Mouse (Mus musculus) C3H10T1/2 (cell line): Measurements from ENCODE around the gene 4930505A04Rik. TPM values are rescaled to one million over a fixed set of nuclear protein-coding genes. Genes with fewer than 3 reads are reported as not detected.

Source experiments
- polyA plus RNA-seq, 2 experiments: library from polyadenylated mRNA; unstranded; fragments of >200 nt; fragmentation: generic; extraction: Trizol; gene quantifications; one replicate each; pipeline ENCODE4 v1.2.1; 2012; ENCODE audit warnings: missing spikeins in 2 of 2

The 4930505A04Rik gene
- not detected for polyA plus RNA-seq

DNA sequence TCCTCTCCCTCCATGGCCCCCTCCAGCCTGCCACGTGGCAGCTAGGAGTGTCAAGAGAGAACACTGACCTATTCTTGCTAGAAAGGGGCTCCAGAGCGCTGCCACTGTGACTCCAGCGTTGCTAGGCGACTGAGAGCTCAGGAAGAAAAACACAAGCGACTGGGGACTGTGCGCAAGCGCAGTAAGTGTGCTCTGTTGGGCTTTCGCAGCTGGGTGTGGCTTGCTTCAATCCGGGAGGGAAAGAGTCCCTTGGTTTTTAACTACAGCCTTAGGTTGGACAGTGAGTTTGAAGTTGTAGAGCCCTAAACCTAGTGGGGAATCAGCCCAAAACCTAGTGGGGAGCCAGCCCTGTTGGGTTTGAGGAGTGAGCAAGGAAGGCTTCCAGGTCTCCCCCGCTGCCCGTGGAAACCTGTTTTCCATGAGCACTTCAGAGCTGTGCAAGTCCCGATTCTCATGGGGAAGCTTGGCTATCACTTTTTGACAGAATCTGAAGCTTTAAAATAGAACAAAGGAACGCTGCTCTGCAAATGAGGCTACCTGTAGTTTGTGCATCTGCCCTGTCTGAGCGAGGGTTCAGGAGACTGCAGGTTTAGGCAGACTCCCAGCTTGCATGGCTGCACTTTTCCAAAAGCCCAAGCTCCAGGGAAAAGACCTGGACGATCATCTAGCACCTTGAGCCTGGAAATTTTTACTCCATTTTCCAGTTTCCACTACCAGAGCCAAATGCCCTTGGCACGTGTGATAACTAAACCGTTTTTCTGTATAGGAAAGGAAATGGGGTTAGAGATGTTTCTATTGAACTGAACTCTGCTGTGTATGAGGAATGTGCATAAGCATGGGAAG is at the start of gene 4930505A04Rik:
TSS of gene 4930505A04Rik (minus strand) at position 77 of the 843 bp plus-strand sequence.

Other genes starting within 250 kb of the 4930505A04Rik start
- gene Sptbn1, start 203.7 kb downstream of the 4930505A04Rik start, polyA plus RNA-seq: 10 to 100 TPM in 1 of 2 experiments, 1 to 10 TPM in 1; 3.5 to 89.7 TPM
- gene Acyp2, start 177.8 kb upstream of the 4930505A04Rik start, polyA plus RNA-seq: 1 to 10 TPM in 1 of 2 experiments, under 1 TPM in 1; 0.81 to 6.7 TPM